Mouse (Mus musculus): Measurements from ENCODE around the gene Tbxa2r. TPM values are rescaled to one million over a fixed set of nuclear protein-coding genes. Genes with fewer than 3 reads are reported as not detected.

Tbxa2r gene
- total RNA-seq, 2 experiments from 2014 or later: 5.3 to 7.9 TPM

DNA sequence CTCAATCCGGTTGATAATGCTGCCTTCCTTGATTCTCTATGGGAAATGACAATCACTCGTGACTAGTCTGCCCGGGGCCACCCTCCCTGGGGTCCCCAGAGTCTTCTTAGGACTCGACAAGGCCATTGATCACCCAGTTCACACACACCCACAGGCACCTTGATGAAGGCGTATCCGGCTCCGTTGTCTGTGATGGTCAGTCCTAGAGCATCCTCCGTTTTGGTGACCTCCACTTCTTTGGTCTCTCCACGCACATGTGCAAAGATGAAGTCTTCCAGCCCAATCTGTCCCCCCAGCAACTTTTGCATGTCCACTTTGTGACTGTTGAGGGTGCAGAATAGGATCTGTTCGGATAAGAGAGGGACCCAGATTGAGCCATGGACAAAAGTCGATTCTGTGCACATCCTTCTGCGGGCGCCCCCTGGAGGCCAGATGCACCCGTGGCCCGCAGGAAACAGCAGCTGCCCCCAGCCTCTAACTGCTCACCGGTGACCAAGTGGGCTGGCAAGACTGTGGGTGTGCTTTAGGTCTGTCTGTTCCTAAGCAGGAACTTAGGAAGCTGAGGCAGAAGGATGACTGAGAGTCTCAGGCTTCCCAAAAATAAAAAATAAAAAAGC lies 12.9 kb downstream of the Tbxa2r start:
- peak; percentile 85 to 88 for DNase-seq
- intact Hi-C loops (cut with DNase I): loop anchor here (2.0 to 5.0 kb wide), 2 partner anchors 19 to 99 kb away; no protein-coding TSS in a partner anchor

DNA sequence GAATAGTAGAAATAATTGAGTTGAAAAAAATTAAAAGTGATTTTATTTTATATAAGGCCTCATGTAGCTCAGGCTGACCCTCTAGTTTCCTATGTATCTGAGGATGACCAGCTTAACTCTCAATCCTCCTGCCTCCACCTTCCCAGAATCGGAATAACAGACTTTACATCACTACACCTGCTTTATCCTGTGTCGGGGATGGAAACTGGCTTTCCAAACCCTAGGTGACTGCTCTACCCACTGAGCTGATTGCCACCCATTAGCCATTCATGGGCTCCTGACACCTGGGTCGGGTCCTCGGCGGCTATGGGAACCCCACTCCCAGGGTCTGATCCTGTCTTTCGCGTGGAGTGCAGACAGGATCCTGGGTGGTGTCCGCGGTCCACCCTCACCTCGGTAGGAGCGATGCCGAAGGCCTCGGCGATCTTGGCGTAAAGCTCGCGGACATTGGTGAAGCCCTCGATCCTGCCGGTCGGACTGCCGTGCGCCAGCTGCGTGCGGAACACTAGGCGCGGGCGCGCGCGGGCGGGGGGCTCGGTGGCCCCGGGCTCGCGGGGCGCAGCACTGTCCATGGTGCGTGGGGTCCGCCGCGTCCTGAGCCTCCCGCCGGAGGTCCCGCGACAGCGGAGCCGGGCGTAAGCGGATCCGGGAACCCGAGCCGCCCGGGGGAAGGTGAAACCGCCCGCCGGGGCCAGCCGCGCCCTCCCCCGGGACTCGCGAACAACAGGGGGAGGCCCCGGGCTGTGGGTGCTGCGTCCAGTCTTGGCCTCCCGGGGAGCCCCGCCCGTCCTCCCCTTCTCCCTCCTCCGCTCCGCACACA lies 14.4 kb downstream of the Tbxa2r start, which contains the start of gene Gipc3:
Gipc3 (minus strand) TSS at position 581 of the 820 bp plus-strand sequence.
- intact Hi-C loops (cut with DNase I): loop anchor here (2.0 to 5.0 kb wide), 2 partner anchors 54 to 101 kb away; no protein-coding TSS in a partner anchor
- DNase-seq: peak; percentile 46 to 53

DNA sequence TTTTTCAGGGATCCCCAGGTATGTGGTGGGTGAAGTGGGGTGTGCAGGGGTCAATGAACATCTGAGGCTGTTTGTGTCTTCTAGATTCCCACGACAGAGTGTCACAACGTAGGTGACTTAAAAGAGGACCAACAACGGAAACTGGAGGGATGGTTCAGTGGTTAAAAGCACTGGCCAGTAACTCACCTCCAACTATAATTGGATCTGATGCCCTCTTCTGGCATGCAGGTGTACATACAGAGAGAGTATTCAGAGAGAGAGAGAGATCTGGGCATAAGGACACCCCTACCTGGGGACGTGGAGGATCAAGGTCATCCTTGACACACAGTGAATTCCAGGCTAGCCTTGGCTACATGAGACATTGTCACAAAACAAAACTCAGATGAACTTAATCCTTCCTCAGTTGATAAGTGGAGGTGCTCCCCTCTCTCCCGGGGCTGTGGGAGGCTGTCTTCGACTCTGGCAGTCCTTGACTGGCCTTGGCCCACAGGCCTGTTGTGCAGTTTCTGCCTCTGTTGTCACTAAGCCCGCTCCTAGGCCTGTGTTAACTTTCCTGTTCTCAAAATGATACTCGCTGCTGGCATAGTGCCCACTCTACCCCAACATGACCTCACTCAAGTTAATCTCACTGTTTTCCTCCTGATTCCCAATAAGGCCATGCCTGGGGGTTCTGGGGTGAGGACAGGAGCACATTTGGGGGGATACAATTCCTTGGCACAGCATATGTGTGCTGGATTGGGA lies 16.1 kb downstream of the Tbxa2r start:
- DNase-seq: peak in 1 of 2 experiments; percentile 55
- intact Hi-C loops (cut with DNase I): loop anchor here (5.0 kb wide), 1 partner anchor 102 kb away; no protein-coding TSS in a partner anchor

DNA sequence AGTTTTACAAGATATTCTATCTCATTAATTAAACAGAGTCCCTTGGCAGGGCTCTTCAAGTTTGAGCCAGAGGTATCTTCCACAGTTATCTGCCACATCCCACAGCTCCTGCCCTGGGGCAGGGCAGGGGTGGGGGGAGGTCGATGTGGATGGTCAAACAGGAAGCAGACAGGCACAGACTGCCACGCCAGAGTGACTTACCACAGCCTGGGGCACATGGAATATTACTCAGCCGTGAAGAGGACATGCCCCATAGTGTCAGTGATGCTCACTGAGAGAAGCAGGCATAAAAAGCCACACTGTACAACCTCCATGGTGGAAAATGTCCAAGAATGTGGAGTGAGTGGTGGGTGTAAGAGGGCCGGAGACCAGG lies 16.6 kb downstream of the Tbxa2r start:
- no peak for DNase-seq
- intact Hi-C loops (cut with DNase I): no loop called here

DNA sequence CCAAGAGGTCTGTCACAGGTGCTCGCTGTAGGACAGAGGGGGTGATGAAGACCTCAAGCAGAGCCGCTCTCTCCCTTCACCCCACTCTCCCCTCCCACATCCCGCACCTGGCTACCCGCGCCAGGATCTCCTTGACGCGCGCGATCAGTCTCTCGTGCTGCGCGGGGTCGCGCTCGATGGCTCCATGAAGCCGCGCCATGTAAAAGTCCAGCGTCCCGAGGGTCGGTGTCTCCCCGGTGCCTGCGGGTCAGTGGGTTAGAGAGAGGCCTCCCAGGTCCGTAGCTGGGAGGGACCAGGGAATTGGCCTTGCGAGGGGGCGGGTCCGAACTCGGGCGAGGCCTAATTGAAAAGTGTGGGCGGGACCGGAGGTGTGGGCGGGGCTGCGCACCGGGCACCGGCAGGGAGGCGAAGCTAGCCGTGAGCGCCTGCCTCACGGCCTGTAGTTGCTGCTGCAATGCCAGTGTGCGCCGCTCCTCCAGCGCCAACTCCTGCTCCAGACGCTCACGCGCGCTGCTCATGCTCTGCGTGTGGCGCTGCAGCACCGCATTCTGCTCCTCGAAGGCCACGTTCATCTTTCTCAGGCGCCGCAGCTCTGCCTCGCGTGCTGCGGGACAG lies 18.0 kb downstream of the Tbxa2r start:
- intact Hi-C loops (cut with DNase I): no loop called here
- no peak for DNase-seq

DNA sequence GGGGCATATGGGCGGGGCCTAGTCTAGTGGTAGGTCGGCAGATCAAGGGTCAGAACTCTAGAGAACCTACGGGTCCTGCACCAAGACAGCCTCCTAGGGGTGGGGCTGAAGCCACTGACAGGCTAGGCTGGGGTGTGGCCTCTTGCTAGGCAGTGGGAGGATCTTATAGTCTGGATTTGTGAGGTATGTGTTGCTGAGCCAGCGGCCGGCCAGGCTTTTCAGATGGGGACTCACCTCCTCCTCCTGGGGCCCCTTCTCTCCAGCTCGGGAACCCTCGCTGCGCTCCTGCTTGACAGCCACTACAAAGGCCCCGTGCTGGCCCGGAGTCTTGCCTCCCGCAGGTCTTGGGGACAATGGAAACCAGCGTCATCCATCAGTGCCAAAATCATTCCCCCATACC lies 20.6 kb downstream of the Tbxa2r start:
- DNase-seq: no peak
- intact Hi-C loops (cut with DNase I): no loop called here

DNA sequence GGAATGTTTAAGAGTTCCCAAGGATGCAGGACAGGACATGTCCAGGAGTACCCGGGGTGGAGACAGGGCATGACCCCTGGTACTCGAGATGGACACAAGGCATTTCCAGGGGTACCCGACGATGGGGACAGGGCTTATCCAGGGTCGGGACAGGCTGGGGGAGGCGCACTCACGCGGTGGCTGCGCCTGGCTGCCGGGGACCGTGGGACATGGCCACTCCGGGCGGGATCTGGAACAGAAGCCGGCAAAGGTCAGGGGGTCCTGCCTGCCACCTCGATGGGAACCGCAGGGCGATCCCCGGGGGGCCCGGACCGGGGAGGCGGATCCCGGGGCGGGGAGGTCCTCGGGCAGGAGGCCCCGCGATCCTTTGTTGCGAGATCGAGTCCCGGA lies 21.4 kb downstream of the Tbxa2r start:
- intact Hi-C loops (cut with DNase I): no loop called here
- no peak for DNase-seq

DNA sequence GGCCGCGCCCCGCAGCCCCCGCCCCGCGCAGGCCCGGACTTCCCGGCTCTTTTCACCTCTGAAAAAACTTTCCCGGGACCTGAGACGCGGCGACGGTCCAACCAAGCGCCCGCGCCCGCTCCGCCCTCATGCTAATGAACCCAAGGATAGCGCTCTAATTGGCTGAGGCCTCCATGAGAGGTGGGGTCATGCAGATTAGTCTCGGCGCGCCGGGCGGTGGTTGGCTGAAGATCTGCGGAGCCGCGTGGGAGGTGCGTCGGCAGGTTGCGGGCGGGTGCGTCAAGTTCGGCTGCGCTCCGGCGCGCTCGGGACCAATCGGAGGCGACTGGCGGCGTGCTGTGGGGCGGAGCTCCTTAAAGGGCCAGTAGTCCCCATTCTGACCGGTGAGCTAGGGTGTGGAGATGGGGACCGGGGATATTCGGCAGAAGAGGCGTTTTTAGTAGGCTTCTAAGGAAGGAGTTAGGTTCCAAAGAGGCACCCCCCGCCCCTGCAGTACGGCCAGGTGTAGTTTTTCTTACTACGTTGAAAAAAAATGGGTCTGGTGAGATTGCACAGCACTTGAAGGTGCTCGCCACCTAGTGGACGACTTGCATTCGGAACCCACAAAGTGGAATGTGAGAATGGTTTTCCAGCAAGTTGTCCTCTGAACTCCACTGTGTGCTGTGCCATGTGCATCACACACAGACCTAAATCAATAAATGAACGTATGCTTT lies 22.0 kb downstream of the Tbxa2r start, which contains the start of gene Hmg20b:
Hmg20b (minus strand) TSS at position 130 of the 713 bp plus-strand sequence.
- intact Hi-C loops (cut with DNase I): no loop called here
- peak; percentile 99 for DNase-seq

DNA sequence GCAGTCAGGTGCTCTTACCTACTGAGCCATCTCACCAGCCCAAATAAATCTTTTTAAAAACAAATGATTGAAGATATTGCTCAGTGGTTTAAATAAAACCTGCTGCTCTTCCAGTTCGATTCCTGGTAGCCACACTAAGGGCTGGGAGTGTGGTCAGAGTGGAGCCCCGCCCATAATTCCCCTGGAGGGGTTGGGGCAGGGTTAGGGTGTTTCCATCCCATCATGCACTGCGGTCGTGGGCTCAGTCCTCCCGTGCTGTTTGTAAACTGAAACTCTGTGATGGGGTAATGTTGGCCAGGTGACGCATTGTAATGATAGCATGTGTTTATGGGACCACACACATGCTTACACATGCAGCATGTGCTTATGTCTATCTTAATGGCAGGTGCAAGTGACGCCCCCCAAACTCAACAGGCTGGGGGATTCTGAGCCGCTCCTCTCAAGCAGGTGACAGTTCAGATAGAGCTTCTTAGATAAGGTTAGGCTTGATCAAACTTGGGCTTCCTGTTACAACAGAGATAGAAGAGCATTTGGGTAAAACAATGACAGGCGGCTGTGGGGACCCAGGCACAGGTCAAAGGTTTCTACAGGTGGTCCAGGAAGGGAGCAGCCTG lies 23.3 kb downstream of the Tbxa2r start:
- DNase-seq: no peak
- intact Hi-C loops (cut with DNase I): no loop called here

DNA sequence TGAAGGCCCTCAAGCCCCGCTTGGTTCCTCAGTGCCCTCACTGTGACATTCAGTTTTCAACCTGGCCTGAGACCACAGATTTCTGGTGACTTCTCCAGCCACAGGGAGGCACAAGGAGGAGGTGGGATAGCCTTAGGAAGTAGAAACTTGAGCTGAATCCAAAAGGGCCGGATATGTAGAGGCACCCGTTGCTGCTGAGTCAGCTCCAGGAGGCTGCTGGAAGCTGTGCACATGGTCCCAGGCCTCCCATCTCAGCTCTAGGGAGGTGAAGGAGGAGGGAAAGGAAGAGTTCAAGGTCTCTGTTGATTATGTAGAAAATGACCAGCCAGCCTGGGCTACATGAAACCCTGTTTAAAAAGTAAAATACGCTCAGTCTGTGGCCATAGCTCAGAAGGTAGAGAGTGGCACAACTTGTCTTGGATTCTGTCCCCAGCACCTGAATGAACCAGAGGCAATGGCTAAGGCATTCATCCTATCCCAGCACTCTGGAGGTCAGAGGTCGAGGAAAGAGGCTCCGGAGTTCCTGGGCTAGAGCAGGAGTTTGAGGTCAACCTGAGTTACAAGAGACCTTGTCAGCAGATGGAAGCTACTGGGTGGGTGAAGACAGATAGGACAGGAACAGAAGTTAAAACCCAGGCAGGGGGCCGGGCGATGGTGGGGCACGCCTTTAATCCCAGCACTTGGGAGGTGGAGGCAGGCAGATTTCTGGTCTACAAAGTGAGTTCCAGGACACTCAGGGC lies 26.4 kb downstream of the Tbxa2r start:
- DNase-seq: no peak
- intact Hi-C loops (cut with DNase I): no loop called here

DNA sequence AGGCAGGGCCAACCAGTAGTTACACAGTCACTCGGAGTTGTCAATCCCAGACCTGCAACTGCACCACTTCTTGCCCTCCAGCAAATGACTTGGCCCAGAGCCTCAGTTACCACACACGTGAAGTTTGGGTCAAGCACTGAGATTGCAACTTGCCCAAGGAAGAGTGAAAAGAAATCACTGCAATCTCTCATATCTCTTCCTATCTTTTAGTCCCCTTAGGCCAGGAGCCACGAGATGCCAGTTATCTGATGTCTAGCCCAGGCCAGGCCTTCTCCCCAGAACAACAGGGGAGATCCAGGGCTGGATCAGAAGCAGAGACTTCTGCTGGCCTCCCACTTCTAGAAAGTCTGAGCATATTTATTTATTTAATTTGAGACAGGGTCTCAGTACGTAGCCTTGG lies 27.0 kb downstream of the Tbxa2r start:
- DNase-seq: no peak
- intact Hi-C loops (cut with DNase I): no loop called here

DNA sequence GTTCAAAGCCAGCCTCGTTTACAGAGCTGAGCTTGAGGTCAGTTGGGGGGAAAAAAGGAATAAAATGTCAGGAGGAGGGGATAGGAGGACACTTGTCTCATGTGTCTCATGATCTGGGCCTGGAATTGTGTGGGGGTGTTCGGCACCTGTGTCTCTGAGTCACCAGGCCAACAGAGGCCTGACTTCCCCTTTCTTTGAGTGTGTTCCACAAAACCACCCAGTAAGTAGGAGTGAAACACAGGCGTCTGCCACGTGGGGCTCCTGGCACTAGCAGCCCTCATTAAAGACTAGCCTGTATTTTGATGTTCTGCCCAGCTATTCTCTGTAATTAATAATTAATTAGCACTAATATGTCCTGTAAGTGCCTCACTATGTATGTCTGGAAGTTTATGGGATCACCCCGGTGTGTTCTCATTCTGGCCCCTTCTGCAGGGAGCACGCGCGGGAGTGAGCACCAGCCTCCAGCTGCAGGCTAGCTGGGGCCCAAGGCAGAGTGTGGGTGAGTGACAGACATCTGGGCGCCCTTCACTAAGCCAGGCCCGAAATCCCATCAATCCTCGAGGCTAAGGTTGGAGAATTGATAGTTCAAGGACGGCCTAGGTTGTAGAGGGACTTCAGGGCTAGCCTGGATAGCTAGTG lies 27.9 kb downstream of the Tbxa2r start:
- DNase-seq: no peak
- intact Hi-C loops (cut with DNase I): no loop called here

DNA sequence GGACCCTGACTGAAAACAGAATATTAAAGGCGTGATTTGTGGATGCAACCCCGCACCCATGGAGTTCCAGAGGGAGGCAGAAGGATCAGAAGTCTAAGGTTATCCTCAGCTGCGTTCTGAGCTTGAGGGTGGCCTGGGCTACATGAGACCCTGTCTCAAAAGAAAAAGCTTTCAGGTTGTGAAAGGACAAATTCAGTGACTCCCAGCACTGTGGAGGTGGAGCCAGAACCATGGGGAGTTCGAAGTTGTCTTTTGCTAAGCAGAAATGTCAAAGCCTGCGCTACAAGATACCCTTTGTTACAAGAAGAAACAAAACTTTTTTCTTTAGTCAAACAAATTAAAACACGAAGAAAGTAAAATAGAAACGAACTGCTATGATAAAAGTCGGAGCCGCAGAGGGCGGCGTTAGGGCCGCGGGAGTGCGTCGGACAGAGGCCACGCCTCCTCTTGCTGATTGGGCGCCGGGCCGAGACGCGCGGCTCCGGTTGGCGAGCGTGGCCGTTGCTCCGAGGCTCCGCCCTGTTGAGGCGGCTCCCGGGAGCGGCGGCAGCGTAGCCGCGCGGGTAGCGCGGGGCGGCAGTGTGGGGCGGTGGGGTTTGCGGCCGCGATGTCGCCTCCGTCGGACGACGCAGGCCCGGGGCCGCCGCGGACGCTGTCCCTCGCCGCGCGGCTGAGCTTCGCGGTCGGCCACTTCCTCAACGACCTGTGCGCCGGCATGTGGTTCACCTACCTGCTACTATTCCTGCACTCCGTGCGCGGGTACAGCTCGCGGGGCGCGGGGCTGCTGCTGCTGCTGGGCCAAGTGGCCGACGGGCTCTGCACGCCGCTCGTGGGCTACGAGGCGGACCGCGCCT lies 28.7 kb downstream of the Tbxa2r start, which contains the start of gene Mfsd12:
Mfsd12 (plus strand) TSS at position 501 of the 854 bp plus-strand sequence.
- intact Hi-C loops (cut with DNase I): no loop called here
- peak; percentile 96 for DNase-seq

DNA sequence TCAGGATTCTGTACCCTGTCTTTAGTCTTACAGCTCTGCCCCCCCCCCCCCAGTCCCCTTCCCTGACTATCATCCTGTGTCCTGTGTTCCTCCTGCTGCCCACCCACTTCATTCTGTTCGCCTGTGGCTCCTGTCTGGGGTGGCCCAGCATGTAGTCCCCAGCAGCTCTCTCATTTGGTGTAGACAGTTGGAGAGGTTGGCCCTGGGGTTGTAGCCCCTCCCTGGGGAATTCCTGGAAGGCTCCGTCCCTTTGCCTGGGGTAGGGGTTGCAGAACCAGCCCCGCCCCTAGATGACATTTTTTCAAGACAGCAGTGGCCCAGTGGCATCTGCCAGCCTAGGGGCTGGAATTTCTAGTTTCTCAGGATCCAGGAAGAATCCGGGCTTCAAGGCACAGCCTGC lies 29.7 kb downstream of the Tbxa2r start:
- no peak for DNase-seq
- intact Hi-C loops (cut with DNase I): loop anchor here (2.0 kb wide), 1 partner anchor 19 kb away; no protein-coding TSS in a partner anchor

DNA sequence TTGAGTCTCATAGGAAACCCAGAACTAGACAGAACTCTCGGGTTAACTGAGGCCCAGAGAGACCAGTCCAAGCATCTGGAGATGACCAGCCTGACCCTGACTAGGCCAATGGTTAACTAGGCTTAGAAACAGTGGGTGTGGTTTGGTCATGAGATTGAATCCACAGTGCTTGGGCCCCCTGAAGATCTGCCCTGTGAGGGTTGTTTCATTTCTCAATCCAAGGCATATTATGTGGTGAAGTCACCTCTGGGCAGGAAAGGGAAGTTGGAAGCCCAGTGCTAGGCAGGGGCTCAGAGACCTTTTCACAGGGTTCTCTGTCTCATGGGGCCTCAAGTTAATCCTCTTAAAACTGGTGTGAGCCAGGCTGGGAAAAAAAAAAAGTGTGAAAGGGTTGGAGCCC lies 30.3 kb downstream of the Tbxa2r start:
- intact Hi-C loops (cut with DNase I): loop anchor here (2.0 kb wide), 1 partner anchor 18 kb away; no protein-coding TSS in a partner anchor
- DNase-seq: no peak

DNA sequence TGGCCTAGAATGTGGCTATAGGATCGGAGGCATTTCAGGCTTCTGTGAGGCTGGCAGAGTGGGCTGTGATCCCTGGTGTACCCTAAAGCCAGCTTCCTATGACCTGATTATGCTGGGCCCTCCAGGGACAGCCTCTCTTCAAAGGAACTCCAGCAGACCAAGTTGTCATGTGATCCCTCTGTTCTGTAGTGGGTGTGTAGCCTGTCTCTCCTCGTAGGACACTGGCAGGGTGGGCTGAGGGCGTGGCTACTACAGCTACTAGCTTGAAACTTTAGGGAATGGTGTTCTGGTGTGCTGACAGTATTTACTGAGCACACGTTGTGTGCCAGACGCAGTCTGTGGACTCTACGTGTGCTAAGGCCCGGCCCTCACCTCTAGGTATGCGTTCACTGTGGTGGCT lies 32.2 kb downstream of the Tbxa2r start:
- intact Hi-C loops (cut with DNase I): no loop called here
- no peak for DNase-seq

DNA sequence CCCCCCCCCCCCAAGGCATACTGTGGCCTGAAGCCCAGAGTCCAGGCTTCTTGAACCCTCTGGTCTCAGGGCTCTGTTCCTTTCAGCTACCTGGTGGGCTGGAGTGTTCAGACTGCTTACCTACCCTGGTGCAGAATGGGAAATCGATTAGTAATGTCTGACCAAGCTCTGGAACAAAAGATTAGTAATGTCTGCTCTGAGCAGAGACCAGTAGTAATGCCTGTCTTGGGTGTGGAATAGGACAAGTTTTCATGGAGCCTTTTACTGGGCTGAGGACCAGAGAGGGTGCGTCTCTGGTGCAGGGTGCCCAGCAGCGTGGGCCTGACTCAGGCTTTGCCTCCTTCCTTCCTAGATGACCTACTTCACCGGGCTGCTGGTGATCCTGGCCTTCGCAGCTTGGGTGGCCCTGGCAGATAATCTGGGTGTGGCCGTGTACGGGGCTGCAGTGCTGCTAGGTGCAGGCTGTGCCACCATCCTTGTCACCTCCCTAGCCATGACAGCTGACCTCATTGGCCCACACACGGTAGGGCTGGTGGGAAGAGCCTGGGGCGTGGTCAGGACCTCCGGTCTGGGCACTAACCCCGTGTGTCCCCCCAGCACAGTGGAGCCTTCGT lies 33.9 kb downstream of the Tbxa2r start:
- intact Hi-C loops (cut with DNase I): no loop called here
- DNase-seq: no peak
